Mouse (Mus musculus): ENCODE data around the gene Platr17. TPM values are rescaled to one million over a fixed set of nuclear protein-coding genes. Genes with fewer than 3 reads are reported as not detected.
"Not testable (repeated sequence)": the region's sequence is repeated elsewhere in the genome, so short reads cannot be mapped to it uniquely, and the experiment has no call there.

Gene Platr17
- polyA plus RNA-seq, 1 experiment from 2014 or later: not detected

GRCm38 (mm10) chr17:33952015-33952414, 47.1 kb downstream of the Platr17 start:
- H3K36me3 ChIP-seq (ENCODE audit: inconsistent target): peaks cover 17% of the 10 kb centered on the region; the same call in 1 of the 2 replicates
- H3K79me2 ChIP-seq (ENCODE audit: inconsistent target): peaks cover 66% of the 10 kb centered on the region
- WGBS (ENCODE audit: missing documents): 91% methylated on average over 13 of the region's 13 CpGs
- not testable (repeated sequence) for H3K4me3 ChIP-seq (ENCODE audit: inconsistent target); H3K27ac ChIP-seq

- Histone ChIP-seq H3K27ac (no peak overlapping the region), H3K36me3 (ENCODE audit: inconsistent target) (peaks cover 17% of the 10 kb centered on the region; the same call in 1 of the 2 replicates)
- WGBS (ENCODE audit: missing documents): 84% methylated on average over 4 of the region's 4 CpGs
Observed at GRCm38 (mm10) chr17:33952879-33953278, 47.9 kb downstream of the Platr17 start.

GRCm38 (mm10) chr17:33953310-33953709, 48.4 kb downstream of the Platr17 start:
- H3K36me3 ChIP-seq (ENCODE audit: inconsistent target): peaks cover 17% of the 10 kb centered on the region; the same call in 1 of the 2 replicates
- no peak overlapping the region for H3K4me3 ChIP-seq (ENCODE audit: inconsistent target)
- H3K79me2 ChIP-seq (ENCODE audit: inconsistent target): peaks cover 75% of the 10 kb centered on the region
- WGBS (ENCODE audit: missing documents): 78% methylated on average over 3 of the region's 3 CpGs
- H3K27ac ChIP-seq: no peak overlapping the region

More at GRCm38 (mm10) chr17:33952879-33953278, 47.9 kb downstream of the Platr17 start:
- H3K79me2 ChIP-seq (ENCODE audit: inconsistent target): peaks cover 73% of the 10 kb centered on the region
- no peak overlapping the region for H3K4me3 ChIP-seq (ENCODE audit: inconsistent target)

- peak overlapping the region; percentile 92 for H3K4me3 ChIP-seq (ENCODE audit: inconsistent target)
- peaks cover 20% of the 10 kb centered on the region; the same call in 1 of the 2 replicates for H3K36me3 ChIP-seq (ENCODE audit: inconsistent target)
- WGBS (ENCODE audit: missing documents): 39% methylated on average over 5 of the region's 5 CpGs
- peak overlapping the region; percentile 93 for H3K27ac ChIP-seq
- peaks cover 67% of the 10 kb centered on the region for H3K79me2 ChIP-seq (ENCODE audit: inconsistent target)
Observed at GRCm38 (mm10) chr17:33953961-33954565, 49.1 kb downstream of the Platr17 start.

GRCm38 (mm10) chr17:33954646-33955554, 50.0 kb downstream of the Platr17 start:
- Histone ChIP-seq H3K27ac (peak overlapping the region; percentile 93), H3K36me3 (ENCODE audit: inconsistent target) (peaks cover 25% of the 10 kb centered on the region; the same call in 1 of the 2 replicates), H3K79me2 (ENCODE audit: inconsistent target) (peaks cover 59% of the 10 kb centered on the region), H3K4me3 (ENCODE audit: inconsistent target) (peak overlapping the region; percentile 92)
- 1% methylated on average over 33 of the region's 33 CpGs for WGBS (ENCODE audit: missing documents)

GRCm38 (mm10) chr17:33955555-33956214, 50.8 kb downstream of the Platr17 start, which contains the start of the genes Vps52 and Rps18:
TSS of gene Vps52 (plus strand) at chr17:33955812.
TSS of gene Rps18 (minus strand) at chr17:33956001.
- H3K36me3 ChIP-seq (ENCODE audit: inconsistent target): peaks cover 33% of the 10 kb centered on the region
- WGBS (ENCODE audit: missing documents): under 1% methylated on average over 50 of the region's 50 CpGs

More at GRCm38 (mm10) chr17:33955555-33956214, 50.8 kb downstream of the Platr17 start, which contains the start of the genes Vps52 and Rps18:
- Histone ChIP-seq H3K79me2 (ENCODE audit: inconsistent target) (peaks cover 51% of the 10 kb centered on the region), H3K27ac (peak within 1 kb of the TSS; percentile 93), H3K4me3 (ENCODE audit: inconsistent target) (peak within 1 kb of the TSS; percentile 92)

Other genes with a start within 250 kb of the Platr17 start
- gene Hnrnpm, start 218.3 kb upstream of the Platr17 start, polyA plus RNA-seq (2018): 138 to 351 TPM (median 174 TPM) in 3 replicates
- 31.4 to 62.1 TPM (median 56.3 TPM) in 3 replicates for gene March2, start 186.5 kb upstream of the Platr17 start, polyA plus RNA-seq (2018)
- 103 to 129 TPM (median 115 TPM) in 3 replicates for gene Rab11b, start 144.6 kb upstream of the Platr17 start, polyA plus RNA-seq (2018)
- gene Angptl4, start 123.3 kb upstream of the Platr17 start, polyA plus RNA-seq (2018): 5.8 to 23.0 TPM (median 12.1 TPM) in 3 replicates
- gene Kank3, start 94.6 kb upstream of the Platr17 start, polyA plus RNA-seq (2018): 5.5 to 10.9 TPM (median 9.8 TPM) in 3 replicates
- gene Rps28, start 80.6 kb upstream of the Platr17 start, polyA plus RNA-seq (2018): 746 to 2,425 TPM (median 1,878 TPM) in 3 replicates
- gene Ndufa7, start 80.6 kb upstream of the Platr17 start, polyA plus RNA-seq (2018): 105 to 236 TPM (median 213 TPM) in 3 replicates
- 2.0 to 5.0 TPM (median 4.1 TPM) in 3 replicates for gene Cd320, start 62.0 kb upstream of the Platr17 start, polyA plus RNA-seq (2018)
- not detected in 3 replicates for gene Gm7029, start 31.3 kb upstream of the Platr17 start, polyA plus RNA-seq (2018)
- gene Kifc1, start 14.5 kb upstream of the Platr17 start, polyA plus RNA-seq (2018): 1.3 to 6.1 TPM (median 2.3 TPM) in 3 replicates
- gene Daxx, start 4.3 kb downstream of the Platr17 start, polyA plus RNA-seq (2018): 32.1 to 95.9 TPM (median 50.6 TPM) in 3 replicates
- gene Tapbp, start 10.8 kb downstream of the Platr17 start, polyA plus RNA-seq (2018): 235 to 575 TPM (median 237 TPM) in 3 replicates
- gene Zbtb22, start 10.8 kb downstream of the Platr17 start, polyA plus RNA-seq (2018): 18.2 to 24.0 TPM (median 21.3 TPM) in 3 replicates
- 36.9 to 101 TPM (median 53.4 TPM) in 3 replicates for gene Rgl2, start 24.4 kb downstream of the Platr17 start, polyA plus RNA-seq (2018)
- 39.8 to 92.0 TPM (median 50.8 TPM) in 3 replicates for gene Pfdn6, start 35.2 kb downstream of the Platr17 start, polyA plus RNA-seq (2018)
- 10.9 to 27.3 TPM (median 11.8 TPM) in 3 replicates for gene Wdr46, start 35.5 kb downstream of the Platr17 start, polyA plus RNA-seq (2018)
- gene B3galt4, start 46.4 kb downstream of the Platr17 start, polyA plus RNA-seq (2018): 4.0 to 11.7 TPM (median 6.8 TPM) in 3 replicates
- gene Vps52, start 50.7 kb downstream of the Platr17 start, polyA plus RNA-seq (2018): 30.3 to 39.3 TPM (median 30.5 TPM) in 3 replicates
- 829 to 1,952 TPM (median 1,389 TPM) in 3 replicates for gene Rps18, start 50.9 kb downstream of the Platr17 start, polyA plus RNA-seq (2018)
- 2,418 to 4,239 TPM (median 2,994 TPM) in 3 replicates for gene H2-K1, start 95.2 kb downstream of the Platr17 start, polyA plus RNA-seq (2018)
- gene Ring1, start 119.5 kb downstream of the Platr17 start, polyA plus RNA-seq (2018): 12.0 to 17.2 TPM (median 17.1 TPM) in 3 replicates
- 28.2 to 38.3 TPM (median 35.6 TPM) in 3 replicates for gene H2-Ke6, start 122.9 kb downstream of the Platr17 start, polyA plus RNA-seq (2018)
- gene Slc39a7, start 126.5 kb downstream of the Platr17 start, polyA plus RNA-seq (2018): 67.7 to 120 TPM (median 117 TPM) in 3 replicates
- gene Rxrb, start 126.7 kb downstream of the Platr17 start, polyA plus RNA-seq (2018): 15.5 to 33.4 TPM (median 20.0 TPM) in 3 replicates
- 0.79 to 1.6 TPM (median 1.2 TPM) in 3 replicates for gene Col11a2, start 134.3 kb downstream of the Platr17 start, polyA plus RNA-seq (2018)
- 0.25 to 1.4 TPM (median 0.62 TPM) in 3 replicates for gene H2-Oa, start 187.2 kb downstream of the Platr17 start, polyA plus RNA-seq (2018)
- gene H2-DMa, start 214.4 kb downstream of the Platr17 start, polyA plus RNA-seq (2018): 19.1 to 57.0 TPM (median 47.3 TPM) in 3 replicates
- 130 to 435 TPM (median 155 TPM) in 3 replicates for gene Brd2, start 217.5 kb downstream of the Platr17 start, polyA plus RNA-seq (2018)
- gene H2-DMb2, start 238.2 kb downstream of the Platr17 start, polyA plus RNA-seq (2018): 1.2 to 2.2 TPM (median 1.8 TPM) in 3 replicates
- 26.4 to 54.6 TPM (median 34.2 TPM) in 3 replicates for gene H2-DMb1, start 247.9 kb downstream of the Platr17 start, polyA plus RNA-seq (2018)

Data from macrophage (primary cell).